Mouse (Mus musculus) cerebellum, postnatal 4 days (tissue): Measurements from ENCODE around the gene Spink2.
"Not testable (repeated sequence)": the region's sequence is repeated elsewhere in the genome, so short reads cannot be mapped to it uniquely, and the experiment has no call there.

Experiments
- DNase-seq, 2 experiments: peaks; one replicate each; pipeline ENCODE4 v3.0.0; 2022; ENCODE audit warnings: low spot score in 2 of 2, mixed read lengths in 1 of 2

Gene Spink2

DNA sequence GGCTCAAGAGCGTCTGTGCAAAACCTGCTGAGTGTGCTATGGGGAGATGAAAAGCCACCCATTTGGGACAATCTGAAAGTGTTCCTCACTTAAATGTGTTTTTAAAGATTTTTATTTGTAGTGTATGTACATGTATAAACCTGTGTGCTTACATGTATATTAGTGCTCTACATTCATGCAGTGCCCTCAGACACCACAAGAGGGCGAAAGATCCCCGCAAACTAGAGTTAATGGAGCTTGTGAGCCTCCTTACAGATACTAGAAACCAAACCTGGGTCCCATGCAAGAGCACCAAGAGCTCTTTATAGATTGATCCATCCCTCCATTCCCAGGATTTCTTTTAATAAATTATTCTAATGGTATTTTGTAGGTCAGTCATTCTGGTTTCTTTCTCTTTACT lies 17.3 kb downstream of the Spink2 start:
- DNase-seq, result peak in 1 of 2 experiments; percentile 45

DNA sequence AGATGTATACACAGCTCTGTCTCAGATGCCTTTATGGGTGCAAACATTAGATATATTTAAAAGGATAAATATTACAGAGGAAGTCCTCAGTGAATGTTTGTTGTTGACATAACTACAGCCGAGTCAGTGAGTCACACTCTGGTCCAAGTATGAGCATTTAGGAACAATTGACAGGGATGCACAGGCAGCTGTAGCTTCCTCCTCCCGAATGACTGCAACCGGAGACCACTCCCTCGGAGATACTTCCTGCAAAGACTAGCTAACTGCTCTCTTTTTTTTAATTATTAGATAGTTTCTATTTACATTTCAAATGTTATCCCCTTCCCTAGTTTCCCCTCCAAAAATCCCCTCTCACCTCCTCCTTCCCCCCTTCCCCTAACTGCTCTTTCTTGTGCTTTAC lies 18.0 kb downstream of the Spink2 start:
- DNase-seq, result no peak

DNA sequence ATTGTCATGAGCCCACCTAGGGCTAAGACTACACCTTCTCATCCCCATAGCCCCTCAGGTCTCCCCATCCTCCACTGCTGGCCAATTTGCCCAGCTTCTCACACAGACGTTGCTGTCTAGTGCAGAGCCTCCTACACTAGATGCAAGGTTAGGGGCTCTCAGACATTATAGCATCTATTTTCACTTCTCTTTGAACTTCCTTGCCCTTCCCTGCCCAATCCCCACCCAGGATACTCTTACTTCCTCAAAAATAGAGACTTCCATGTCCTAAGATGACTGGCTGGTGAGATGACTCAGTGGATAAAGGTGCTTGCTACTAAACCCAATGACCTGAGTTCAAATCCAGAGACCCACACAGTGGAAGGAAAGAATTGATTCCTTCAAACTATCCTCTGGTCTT lies 19.6 kb downstream of the Spink2 start:
- no peak for DNase-seq

DNA sequence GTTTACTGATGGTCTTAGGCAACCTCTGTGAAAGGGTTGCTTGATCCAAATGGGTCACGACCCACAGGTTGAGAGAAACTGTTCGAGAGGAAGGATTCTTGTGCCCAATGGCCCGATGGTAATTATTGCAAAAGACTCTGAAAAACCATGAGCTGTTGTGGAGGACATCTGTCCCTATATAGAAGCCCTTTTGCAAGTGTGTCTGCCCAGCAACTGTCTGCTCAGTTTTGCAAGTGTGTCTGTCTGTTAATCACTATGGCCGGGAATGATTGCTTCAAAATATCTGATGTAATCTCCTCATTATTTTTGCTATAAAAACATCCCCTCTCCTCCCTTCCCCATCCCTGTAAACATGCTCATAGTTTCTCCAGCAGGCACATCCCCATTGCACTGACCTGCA lies 20.2 kb downstream of the Spink2 start:
- DNase-seq, result no peak

DNA sequence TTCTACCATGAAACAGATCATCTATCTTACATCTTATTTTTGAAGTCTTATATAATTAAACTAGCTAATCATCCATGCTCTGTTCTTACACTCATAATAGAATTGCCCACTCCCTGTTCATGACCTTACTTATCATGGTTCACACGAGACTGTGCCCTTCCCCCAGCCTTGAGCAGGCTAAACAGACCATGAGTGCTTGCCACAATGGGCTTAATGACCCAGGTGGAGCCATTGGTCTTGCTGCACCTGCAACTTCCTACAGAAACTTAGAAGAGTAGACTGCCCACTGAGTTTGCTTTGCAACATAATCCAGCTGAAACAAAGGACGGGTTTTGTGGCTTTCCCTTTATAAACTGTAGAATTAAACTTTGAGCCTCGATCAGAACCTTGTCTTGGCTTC lies 22.5 kb downstream of the Spink2 start:
- DNase-seq, result no peak

DNA sequence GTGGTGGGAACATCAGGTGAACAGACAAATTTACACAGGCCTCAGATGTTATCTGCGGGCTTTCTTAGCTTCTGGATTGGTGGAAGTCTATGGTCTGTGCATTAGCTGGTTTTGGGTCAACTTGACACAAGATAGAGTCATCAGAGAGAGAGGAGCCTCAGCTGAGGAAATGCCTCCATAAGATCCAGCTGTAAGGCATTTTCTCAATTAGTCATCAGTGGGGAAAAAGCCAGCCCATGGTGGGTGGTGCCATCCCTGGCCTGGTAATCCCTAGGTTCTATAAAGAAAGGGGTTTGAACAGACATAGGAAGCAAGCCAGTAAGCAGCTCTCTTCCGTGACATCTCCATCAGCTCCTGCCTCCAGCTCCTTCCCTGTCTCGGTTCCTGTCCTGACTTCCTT lies 25.9 kb downstream of the Spink2 start:
- DNase-seq, result no peak

DNA sequence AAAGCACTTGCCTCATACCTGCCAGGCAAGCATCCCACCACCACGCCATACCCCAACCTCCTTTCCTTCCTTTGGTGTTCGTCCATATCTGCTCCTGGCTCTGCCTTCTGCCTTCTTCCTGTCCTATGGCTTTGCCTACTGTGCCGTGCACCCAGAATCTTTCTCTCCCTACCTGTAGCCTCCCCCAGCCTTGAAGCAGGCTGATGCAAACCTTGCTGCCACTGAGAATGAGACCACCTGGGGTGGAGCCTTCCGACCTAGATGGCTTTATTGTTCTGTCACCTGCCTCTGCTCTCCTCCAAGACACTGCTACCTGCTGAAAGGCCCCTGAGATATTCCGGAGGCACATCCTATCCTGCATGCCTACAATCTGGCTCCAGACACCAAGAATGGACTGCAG lies 27.4 kb downstream of the Spink2 start:
- DNase-seq, result not testable (repeated sequence)

DNA sequence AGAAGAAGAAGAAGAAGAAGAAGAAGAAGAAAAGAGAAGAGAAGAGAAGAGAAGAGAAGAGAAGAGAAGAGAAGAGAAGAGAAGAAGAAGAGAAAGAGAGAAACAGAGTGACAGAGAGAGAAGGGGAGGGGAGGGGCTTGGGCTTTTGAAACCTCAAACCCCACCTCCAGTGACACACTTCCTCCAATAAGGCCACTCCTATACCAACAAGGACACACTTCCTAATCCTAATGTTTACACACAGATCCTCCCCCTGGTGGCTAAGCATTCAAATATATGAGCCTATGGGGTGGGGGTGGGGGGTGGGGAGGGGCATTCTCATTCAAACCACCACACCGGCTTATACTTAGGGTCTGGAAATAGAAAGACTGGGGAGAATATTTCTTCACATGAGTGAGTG lies 27.9 kb downstream of the Spink2 start:
- no peak for DNase-seq

DNA sequence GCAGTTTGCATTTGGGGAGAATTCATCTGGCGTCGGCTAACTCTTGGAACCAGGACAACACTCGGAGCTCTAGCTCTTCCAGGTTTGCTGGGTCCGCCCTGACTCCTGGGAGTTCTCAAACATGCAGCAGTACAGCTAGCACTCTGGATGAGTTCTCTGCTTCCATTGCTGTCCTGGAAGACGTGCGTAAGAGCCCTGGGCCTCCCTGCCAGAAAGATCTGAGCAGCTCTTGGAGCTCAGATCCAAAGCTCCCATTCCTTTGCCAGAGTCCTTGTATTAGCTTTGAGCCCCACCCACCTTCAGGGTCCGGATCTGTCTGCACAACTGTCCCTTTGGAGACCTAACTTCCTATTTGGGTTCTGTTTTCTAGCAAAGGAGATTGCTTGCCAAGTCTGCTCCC lies 29.8 kb downstream of the Spink2 start:
- DNase-seq, result no peak

DNA sequence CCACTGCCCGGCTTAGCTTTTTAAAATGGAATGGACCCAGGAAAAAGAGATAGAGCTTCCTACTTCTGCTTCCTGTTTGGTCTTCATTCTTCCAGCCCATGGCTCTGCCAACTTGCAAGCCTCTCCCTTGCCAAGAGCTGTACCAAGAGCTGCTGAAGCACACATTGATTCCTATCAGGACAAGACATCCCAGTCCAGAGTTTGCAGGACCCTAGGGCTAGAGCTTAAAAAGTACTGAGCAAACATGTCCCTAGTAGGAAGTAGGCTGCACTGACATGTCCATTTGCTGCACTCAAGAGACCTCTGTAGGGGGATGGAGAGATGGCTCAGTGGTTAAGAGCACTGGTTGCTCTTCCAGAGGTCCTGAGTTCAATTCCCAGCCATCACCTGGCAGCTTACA lies 32.3 kb downstream of the Spink2 start:
- DNase-seq, result no peak

DNA sequence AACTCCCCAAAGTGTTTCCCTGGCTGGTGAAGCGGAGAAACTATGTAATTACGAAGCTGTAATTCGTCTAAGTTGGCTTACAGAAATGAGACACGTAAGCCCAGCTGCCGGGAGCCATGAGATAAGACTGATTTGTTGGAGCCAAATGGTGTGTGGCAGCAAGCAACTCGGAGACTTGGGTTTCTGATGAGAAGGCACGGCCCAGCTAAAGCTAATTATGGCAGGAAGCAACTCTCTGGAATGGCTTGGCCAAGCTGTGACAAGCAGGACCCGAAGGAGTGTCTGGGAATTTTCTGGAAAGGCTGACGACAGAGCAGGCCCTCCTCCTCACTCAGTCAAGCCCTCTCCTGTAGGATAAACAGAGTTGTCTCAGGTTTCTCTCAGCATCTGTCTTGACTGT lies 33.3 kb downstream of the Spink2 start:
- DNase-seq, result no peak

DNA sequence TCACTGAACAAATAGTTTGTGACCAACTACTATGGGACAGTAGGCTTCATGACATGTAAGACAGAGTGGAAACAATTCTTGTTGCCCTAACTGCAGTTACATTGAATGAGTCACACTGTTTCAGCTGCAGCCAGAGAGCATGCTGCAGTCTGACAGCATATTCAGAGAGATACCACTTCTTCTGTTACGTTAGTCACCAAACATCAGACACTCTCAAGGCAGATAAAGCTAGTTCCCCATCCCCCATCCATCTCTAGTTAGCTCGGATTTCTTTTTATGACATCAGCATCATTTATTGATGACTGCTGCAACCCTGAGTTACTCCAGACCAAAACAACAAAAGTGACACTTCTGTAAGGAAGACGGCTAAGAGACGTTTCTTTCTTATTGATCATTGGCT lies 36.5 kb downstream of the Spink2 start:
- no peak for DNase-seq

DNA sequence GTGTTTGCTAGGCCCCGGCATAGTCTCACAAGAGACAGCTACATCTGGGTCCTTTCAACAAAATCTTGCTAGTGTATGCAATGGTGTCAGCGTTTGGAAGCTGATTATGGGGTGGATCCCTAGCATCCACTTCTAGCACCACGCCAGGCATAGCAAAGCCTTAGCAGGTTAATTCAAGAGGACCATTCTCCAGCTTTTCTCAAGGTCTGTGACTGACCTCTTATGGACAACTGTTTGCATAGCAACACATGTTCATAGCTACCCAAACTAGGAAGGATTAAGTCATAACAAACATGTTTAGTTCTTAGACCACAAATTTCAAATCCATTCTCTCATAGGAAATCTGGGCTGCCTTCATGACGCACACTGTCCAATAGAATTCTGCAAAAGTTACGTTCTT lies 40.7 kb downstream of the Spink2 start:
- peak in 1 of 2 experiments; percentile 22 for DNase-seq

DNA sequence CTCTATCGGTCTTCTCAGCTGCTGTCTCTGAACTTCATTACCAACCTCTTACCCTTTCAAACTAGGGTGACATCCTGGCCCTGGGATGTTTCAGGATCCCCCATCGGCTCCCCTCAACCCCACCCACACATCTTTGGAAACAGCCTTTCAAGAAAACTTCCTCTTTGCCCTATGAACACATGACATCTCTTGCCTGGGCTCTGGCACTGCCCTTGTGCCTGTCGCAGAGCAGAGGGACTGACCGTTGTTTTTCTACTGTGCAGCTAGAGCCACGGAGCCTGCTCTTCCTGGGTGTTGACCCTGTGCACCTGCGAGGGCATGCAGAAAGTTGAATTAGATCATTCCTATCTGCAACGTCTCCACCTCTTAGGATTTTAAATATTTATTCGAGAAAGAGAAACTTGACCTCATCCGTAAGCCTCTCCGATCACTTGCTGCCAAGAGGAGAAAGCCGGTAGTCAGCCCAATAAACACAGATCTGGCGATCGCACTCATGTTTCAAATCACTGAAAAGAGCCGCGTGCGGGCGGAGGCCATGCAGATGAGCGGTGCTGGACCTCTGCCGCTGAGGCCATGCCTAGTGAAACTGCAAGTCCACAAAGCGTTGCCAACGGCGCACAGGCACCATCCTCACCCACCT lies 43.8 kb downstream of the Spink2 start:
- DNase-seq, result no peak

DNA sequence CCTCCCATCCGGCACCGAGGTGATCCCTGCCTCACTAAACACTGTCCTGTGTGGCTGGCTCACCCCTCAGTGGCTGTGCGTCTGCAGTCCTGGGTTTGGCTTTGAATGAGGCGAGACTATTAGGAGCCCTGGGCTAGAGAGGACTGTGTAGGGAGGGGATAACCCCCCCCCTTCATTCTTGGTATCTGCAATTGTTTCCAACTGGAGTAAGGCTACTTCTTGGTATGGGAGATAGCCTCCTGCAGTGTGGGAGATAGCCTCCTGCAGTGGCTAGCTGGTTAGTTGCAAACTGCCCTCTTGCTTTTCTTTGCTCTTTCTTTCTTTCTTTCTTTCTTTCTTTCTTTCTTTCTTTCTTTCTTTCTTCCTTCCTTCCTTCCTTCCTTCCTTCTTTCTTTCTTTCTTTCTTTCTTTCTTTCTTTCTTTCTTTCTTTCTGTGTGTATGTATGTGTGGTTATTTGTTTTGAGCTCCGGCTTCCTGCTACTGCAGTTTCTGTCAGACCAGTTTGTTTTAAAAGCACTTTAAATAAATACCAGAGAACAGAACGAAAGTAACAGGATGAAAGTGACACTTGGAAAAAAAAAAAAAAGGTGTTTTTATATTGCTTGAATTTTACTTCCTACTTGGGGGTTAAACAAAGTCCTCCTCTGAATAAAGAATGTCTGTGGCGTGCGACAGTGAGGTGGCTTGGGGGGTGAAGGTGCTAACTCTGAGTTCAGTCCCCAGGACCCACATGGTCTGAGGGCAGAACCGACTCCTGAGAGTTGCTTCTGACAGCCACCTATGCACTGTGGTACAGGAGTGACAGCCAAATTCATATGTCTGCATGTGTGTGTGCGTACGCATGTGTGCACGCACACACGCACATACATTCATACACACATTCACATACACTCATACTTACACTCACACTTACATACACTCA lies 45.3 kb downstream of the Spink2 start:
- no peak for DNase-seq

DNA sequence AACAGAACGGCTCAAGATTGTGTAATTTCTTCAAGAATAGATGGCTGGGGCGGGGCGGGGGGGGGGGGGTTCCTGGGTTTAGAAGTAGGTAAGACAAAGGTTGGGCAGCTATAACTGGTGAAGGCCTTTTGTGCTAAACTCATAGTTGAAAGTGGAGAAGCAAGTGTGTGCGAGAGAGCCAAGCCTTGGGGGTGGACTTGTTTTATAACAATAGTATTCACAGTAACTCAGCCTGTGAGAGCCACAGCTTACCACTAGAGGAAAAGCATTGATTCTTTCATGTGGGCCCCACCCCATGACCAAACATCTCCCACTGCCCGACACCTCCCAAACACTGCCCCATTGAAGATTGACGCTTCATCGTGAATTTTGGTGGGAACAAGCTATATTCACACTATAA lies 47.7 kb downstream of the Spink2 start:
- no peak for DNase-seq

DNA sequence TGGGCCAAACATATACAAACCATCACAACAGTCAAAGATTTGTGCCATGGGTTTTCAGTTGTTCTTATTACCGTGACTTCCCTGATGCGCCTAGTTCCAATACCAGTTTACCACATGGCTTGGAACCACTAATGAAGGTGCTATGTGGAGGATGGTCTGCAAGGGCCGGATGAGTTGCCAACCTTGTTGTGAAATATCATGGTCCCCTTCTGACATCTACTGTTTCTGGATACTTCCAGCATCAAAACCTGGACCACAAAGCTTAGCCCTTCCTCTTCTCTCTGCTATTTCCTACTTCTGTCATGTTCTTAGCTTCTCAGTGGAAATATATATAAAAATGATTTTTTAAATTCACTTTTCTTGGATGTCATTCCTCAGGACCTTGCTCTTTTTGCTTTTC lies 48.7 kb downstream of the Spink2 start:
- no peak for DNase-seq

DNA sequence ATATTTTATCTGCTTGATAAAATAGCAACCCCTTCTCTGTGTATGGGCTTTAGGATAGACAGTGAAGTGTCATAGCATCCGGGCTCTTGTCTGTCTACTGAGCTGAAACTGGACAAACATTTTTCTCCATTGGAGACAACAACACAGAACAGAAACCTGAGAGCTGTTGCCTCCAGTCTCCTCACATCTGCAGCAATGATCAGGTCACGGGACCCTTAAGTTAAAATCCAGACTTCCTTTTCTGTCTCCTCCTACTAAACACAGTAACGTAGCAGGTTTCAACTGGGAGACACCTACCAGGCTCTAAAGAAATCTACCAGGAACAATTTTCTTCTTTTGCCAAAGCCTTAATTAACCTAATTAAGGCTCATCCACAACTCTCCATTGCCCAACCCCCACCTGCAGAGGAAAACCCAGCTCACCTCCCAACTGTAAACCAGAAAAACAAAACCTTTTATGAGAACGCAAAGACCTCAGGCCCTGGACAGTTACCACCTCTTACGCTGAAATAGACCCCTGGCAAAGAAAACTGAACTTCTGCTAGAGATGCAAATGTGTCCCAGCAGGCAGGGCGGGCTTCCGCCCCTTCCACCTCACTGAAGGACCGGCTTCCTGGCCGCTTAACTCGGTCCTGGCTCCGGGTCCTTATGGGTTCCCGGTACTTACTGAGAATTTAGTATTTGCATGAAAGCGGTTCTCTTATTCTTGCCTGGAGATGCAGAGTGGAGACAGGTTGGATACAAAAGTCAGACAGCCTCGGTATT lies 53.3 kb downstream of the Spink2 start:
- no peak for DNase-seq

DNA sequence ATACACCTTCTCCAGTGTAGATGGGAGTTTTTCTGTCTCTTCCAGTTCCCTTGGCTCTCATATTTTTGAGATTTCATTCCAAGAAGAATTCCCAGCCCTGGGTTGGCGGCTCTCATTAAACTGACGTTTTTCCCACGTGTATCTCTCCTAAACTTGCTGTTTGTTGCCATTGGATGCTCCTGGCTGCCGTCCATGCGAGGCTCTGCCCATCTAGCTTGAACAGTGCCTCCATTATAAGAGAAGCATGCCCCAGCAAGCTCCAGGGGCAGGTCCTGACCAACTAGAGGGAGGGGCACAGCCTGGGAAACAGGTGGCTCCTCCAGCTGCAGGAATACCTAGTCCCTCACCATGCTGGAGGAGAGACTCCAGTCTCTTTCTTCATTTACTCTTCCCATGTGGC lies 54.3 kb downstream of the Spink2 start:
- DNase-seq, result peak in 1 of 2 experiments; percentile 9

DNA sequence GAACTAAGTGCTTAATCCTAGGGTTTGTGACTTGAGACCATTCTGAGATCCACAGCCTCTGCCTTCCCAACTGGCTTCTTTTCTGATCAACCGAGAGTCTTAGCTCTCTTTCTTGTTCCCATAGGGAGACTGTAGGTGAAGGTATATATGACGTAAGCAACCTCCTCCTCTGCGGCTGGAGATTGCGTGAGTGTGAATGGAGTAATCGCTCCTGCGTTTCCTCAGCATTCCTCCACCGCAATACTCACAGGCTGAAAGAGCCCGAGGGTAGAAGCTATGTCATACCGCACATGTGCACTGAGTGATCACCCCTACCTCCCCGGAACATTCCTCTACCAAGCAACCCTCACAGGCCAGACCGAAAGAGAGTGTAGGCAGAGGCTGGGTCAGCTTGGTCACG lies 55.7 kb downstream of the Spink2 start:
- DNase-seq, result no peak
